ENCODE assay signal across 36 mouse cellular contexts in the genomic region with DNA sequence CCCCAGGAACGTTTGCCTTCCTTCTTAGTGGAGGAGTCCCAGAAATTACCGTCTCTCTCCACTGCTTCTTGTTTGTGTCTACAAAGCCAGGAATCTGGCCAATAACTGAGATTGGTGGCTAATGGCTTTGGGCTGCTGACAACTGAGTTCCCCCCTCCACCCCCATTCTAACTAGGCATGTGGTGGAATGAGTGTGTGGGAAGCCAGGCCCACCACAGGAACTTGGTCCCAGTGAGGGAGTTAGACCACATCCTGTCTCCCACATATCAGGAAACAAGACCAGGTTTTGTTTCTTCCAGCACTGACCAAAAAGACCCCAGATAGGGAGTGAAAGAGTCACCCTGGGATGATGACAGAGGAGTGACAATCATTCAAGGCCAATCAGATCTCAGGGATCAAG. TPM values are rescaled to one million over a fixed set of nuclear protein-coding genes. Genes with fewer than 3 reads are reported as not detected.
DNase-seq lines count a peak whose midpoint lies in the region; TF ChIP-seq lines count a peak whose summit lies in the region.
"Had no signal": no experiment of that assay in that cellular context is flagged by ENCODE, and none has a peak within 500 bp of the region (broad histone marks: within the 10 kb centered on the region; RNA-seq: fewer than 3 reads in every experiment).

No protein-coding gene starts in this region.

- H3K27me3 ChIP-seq in C2C12 (ENCODE audit: control insufficient read depth, insufficient read depth, insufficient read length), result no peaks in the 10 kb centered on the region
- H3K27me3 ChIP-seq in myocyte (ENCODE audit: control insufficient read depth, insufficient read depth, insufficient read length), result no peaks in the 10 kb centered on the region
- H3K27me3 ChIP-seq: hindbrain, embryonic 13.5 days; limb, embryonic 12.5 days; liver, embryonic 15.5 days; midbrain, embryonic 12.5 days; neural tube, embryonic 13.5 days had no signal

- no peak for TF ChIP-seq CTCF in C2C12 (IDR thresholded peaks at IDR 0.05; ENCODE audit: control insufficient read depth, insufficient read depth, insufficient read length)

- peak overlapping the region; percentile 38 for H3K4me2 ChIP-seq in myocyte (ENCODE audit: low read depth)
- H3K4me2 ChIP-seq: hindbrain, embryonic 13.5 days; limb, embryonic 12.5 days; liver, embryonic 15.5 days; lung, embryonic 14.5 days; midbrain, embryonic 12.5 days; neural tube, embryonic 13.5 days had no signal

- H3K36me3 ChIP-seq in C2C12 (ENCODE audit: control insufficient read depth, insufficient read depth), result no peaks in the 10 kb centered on the region
- H3K36me3 ChIP-seq in myocyte (ENCODE audit: control insufficient read depth, insufficient read depth), result no peaks in the 10 kb centered on the region
- H3K36me3 ChIP-seq: hindbrain, embryonic 13.5 days; limb, embryonic 12.5 days; liver, embryonic 15.5 days; midbrain, embryonic 12.5 days; neural tube, embryonic 13.5 days had no signal

- TF ChIP-seq POLR2A in myocyte (IDR thresholded peaks at IDR 0.05; ENCODE audit: insufficient read length, low read depth), result no peak

- H3K79me3 ChIP-seq in C2C12 (ENCODE audit: low read depth), result no peaks in the 10 kb centered on the region

- H3K4me3 ChIP-seq in C2C12 (ENCODE audit: insufficient read depth, poor library complexity, severe bottlenecking) (no peak overlapping the region), myocyte (no peak overlapping the region)
- H3K4me3 ChIP-seq: hindbrain, embryonic 13.5 days; left cerebral cortex, adult 2 months; limb, embryonic 12.5 days; liver, embryonic 15.5 days; megakaryocyte, embryonic 14.5 days; midbrain, embryonic 12.5 days; neural tube, embryonic 13.5 days had no signal

- no peaks in the 10 kb centered on the region for H3K79me2 ChIP-seq in C2C12 (ENCODE audit: control insufficient read depth, insufficient read depth)
- H3K79me2 ChIP-seq in myocyte (ENCODE audit: control insufficient read depth, insufficient read depth), result no peaks in the 10 kb centered on the region

- DNase-seq in 3T3-L1 (ENCODE audit: low read depth, low spot score), result peak; percentile 74
- peak; percentile 91 for DNase-seq in fibroblast of lung, adult 2 months (ENCODE audit: low read depth)
- no peak for DNase-seq in layer of hippocampus, postnatal 14 days (ENCODE audit: low spot score in 2 of 2)
- no peak for DNase-seq in gastrocnemius, adult 18-20 months (ENCODE audit: low spot score)
- DNase-seq: adrenal gland, adult 2 months; adrenal gland, postnatal 36 days; cerebellum, adult 2 months; cerebellum, postnatal 14 days; forebrain, postnatal 0 days; gastrocnemius, postnatal 10 days; heart, postnatal 14 days; kidney, postnatal 25 days; lung, embryonic 14.5 days; retina, postnatal 1 day; spleen, adult 18-20 months; thymus, postnatal 14 days had no signal

- H3ac ChIP-seq in C2C12 (ENCODE audit: control insufficient read depth, insufficient read length, low read depth) (no peak overlapping the region), myocyte (ENCODE audit: control insufficient read depth, insufficient read length) (no peak overlapping the region)

TF ChIP-seq in C2C12, 6 proteins besides CTCF, POLR2A, EP300 and RAD21:
- no peak for TF ChIP-seq CEBPB (IDR thresholded peaks at IDR 0.05; ENCODE audit: low read depth)
- no peak for TF ChIP-seq USF1 (IDR thresholded peaks at IDR 0.05; ENCODE audit: low read depth)
- TF ChIP-seq MYOD1 (IDR thresholded peaks at IDR 0.05; ENCODE audit: control insufficient read depth, insufficient read length, low read depth), result peak; percentile 22
- TF ChIP-seq MAX (IDR thresholded peaks at IDR 0.05), result peak; percentile 85
- TF ChIP-seq FOSL1 (IDR thresholded peaks at IDR 0.05; ENCODE audit: insufficient read depth, low read length, poor library complexity, severe bottlenecking), result no peak

TF ChIP-seq in myocyte, 11 proteins besides CTCF, POLR2A, EP300 and RAD21:
- peak in 1 of 3 experiments; percentile 41 for TF ChIP-seq MYOD1 (IDR thresholded peaks at IDR 0.05; ENCODE audit: control insufficient read depth in 1 of 3, insufficient read length in 2 of 3, low read depth in 2 of 3)
- TF ChIP-seq REST (IDR thresholded peaks at IDR 0.05; ENCODE audit: insufficient read depth, insufficient read length), result no peak
- 0 out of 2 replicates have a peak, but pooled peaks have one; percentile 5 for TF ChIP-seq CEBPB (IDR thresholded peaks at IDR 0.05; ENCODE audit: insufficient read depth, poor library complexity, severe bottlenecking)
- peak; percentile 8 for TF ChIP-seq TCF12 (IDR thresholded peaks at IDR 0.05; ENCODE audit: insufficient read depth, poor library complexity, severe bottlenecking)
TF ChIP-seq in myocyte: peak in this region for 3.

RNA-seq across cellular contexts. Expression of a gene that starts 32.3 kb away (rescaled TPM):
- polyA plus RNA-seq in C2C12 (2012; fragmentation: generic; extraction: Trizol) (0.04 TPM), myocyte (2012; fragmentation: generic; extraction: Trizol) (0.19 TPM)
- total RNA-seq in layer of hippocampus, postnatal 14 days (2021), result not detected
- total RNA-seq in gastrocnemius, adult 18-20 months (2021), result not detected
- total RNA-seq: adrenal gland, adult 2 months; adrenal gland, postnatal 36 days; forebrain, postnatal 0 days; gastrocnemius, postnatal 10 days; heart, postnatal 14 days; layer of hippocampus, adult 18-20 months; layer of hippocampus, postnatal 10 days; left cerebral cortex, adult 2 months; left cerebral cortex, postnatal 25 days; liver, adult 2 months; midbrain, postnatal 0 days had no signal
- polyA plus RNA-seq: adrenal gland, adult 2 months; cerebellum, adult 2 months; embryonic facial prominence, embryonic 11.5 days; forebrain, embryonic 11.5 days; forebrain, postnatal 0 days; heart, embryonic 14.5 days; hindbrain, embryonic 13.5 days; intestine, postnatal 0 days; kidney, embryonic 14.5 days; limb, embryonic 12.5 days; liver, adult 2 months; liver, embryonic 15.5 days; lung, embryonic 14.5 days; midbrain, embryonic 12.5 days; midbrain, postnatal 0 days; neural tube, embryonic 13.5 days; stomach, embryonic 16.5 days had no signal

Comparison
In these comparisons a context has a peak if more than half of its experiments do, and no peak if none do; other contexts are left out.
1. DNase-seq: peak in 3T3-L1 (single experiment) and fibroblast of lung, adult 2 months (single experiment); none in layer of hippocampus, postnatal 14 days (0 of 2) and gastrocnemius, adult 18-20 months (single experiment).